Mouse (Mus musculus) thymus, postnatal 10 days (tissue): ENCODE measurements around the gene Mylk.
"Not testable (repeated sequence)": the region's sequence is repeated elsewhere in the genome, so short reads cannot be mapped to it uniquely, and the experiment has no call there.

Experiments
- DNase-seq, 2 experiments: peaks; one replicate each; pipeline ENCODE4 v3.0.0; 2021; ENCODE audit warnings: low spot score in 2 of 2

The Mylk gene

DNA sequence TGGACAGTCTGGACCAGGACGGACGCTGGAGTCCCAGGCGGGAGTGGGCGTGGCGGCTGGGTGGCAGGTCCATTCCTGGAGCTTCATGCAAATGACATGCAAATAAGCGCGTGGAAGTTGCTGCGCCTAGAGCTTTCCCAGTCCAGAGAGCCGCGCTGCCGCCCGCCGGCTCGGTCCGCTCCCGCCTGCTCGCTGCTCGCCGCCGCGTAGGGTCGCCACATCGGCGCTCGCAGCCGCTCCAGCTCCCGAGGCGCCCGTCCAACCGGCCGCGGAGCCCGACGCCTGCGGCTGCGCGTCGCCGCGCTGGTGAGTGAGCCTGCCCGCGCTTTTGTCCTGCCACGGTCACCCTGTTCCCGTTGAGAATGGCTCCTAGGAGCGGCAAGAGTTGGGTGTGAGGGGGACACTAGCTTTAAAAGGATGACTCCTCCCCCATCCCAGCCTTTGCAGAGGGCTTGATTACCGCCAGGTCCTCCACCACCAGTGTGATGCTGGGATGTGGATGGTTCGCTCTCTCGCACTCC lies at the start of gene Mylk:
Gene Mylk, plus strand, starts transcription at position 146 of the 521 bp plus-strand sequence.
- no peak for DNase-seq

DNA sequence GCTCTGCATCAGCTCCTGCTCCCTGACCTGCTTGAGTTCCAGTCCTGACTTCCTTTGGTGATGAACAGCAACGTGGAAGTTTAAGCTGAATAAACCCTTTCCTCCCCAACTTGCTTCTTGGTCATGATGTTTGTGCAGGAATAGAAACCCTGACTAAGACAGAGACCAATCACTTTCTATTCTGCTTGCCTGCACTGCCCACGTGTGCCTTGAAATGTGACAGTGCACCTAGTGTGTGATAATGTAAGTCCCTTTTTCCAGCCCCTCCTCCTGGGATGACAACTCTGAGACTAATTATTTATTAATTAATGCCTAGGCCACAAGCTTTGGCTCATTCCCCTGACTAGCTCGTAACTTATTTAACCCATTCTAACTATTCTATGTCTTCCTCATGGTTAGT lies 46.3 kb upstream of the Mylk start:
- DNase-seq, result not testable (repeated sequence)

DNA sequence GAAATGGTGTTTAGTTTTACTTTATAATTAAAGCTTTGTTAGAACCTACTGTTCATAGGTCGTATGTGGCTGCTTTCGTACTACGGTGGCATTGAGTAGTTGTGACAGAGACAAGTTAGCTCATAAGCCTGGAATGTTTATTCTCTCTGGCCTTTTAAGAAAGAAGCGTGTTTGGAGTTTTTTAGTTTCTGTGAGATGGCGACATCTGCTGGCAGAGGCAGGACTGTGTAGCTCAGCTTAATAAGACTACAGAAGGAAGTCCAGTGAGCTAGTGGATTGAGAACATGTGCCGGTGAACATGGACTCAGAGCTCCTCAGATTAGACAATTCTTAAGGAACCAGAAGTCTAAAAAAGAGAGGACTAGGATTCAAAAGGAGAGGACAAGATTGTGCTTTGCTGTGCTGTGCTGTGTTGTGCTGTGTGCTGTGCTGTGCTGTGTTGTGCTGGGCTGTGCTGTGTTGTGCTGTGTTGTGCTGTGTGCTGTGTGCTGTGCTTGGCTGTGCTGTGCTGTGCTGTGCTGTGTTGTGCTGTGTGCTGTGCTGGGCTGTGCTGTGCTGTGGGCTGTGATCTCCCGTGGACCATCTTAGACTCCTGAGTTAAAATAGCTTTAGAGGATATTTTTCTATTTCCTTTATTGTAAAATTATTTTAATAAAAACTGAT lies 44.7 kb upstream of the Mylk start:
- peak; percentile 11 to 39 for DNase-seq

DNA sequence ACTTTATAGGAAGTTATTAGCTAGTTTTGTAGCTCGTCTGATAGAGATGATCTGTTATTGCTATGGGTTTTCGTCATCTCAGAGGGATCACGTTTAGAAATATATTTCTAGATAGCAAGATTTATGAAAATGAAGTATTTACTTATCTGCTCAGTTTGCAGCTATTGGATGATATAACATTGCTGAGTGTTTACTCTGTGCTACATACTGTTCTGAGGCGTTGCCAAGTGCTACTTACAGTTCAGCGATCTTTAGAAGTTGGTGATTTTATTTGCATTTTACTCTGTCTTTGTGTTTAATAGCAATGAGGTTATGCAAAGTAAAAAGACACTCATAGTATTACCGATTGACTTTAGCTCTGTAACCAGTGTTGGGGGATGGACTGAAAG lies 44.2 kb upstream of the Mylk start:
- no peak for DNase-seq

DNA sequence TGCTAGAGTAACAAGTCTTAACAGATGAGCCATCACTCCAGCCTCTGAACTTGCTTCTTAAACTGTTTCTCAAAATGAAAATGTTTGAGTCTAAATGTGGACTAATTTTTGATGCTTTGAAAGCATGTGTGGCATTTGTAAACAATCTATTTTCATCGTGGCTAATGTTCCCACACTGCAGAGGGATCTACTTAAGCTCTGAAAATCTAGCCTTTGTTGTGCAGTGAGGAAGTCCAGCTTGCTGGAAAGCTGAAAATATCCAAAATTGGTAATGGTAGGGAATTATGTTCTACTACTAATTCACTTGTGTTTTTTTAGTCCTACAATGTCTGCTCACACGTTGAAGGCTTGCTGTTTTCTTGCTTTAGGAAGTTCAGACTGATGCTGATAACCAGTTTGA lies 39.0 kb upstream of the Mylk start:
- DNase-seq, result no peak

DNA sequence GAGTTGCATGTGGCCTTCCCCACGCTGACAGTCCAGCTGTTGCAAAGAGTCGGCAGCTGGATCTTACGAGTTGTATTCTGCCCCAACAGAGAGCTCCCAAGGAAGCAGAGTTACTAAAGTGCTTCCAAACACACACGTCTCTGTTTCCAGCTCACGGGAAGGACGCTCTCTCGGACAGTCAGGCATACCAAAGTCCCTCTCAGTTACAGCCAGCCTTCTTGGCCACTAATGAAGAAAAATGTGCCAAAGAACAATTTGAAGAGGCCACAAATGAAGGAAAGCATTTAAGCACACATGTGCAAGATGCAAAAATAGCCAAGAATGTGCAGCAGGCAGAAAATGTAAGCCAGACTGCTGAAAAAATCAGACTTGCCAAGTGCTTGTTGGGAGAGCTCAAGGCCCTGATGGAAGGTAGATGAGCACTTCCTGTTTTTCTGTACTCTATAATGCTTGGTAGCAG lies 38.5 kb upstream of the Mylk start:
- no peak for DNase-seq

DNA sequence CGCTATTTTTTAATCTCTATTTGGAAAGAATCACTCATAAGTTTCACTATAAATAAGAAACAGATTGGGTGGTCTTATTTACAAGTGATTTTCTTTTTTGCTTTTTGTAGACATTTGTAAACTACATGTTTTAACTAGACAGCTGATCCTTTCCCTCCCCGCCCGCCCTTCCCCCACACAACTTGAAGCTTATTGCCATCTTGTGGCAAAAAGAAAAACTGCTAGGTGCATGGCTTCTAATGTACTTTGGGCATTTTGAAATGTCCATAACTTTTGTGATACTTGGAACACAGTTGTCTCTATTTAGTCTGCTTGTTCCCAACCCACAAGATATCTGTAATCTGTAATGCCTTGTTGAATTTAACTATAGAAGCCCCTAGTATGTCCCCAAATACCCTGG lies 33.5 kb upstream of the Mylk start:
- DNase-seq, result no peak

DNA sequence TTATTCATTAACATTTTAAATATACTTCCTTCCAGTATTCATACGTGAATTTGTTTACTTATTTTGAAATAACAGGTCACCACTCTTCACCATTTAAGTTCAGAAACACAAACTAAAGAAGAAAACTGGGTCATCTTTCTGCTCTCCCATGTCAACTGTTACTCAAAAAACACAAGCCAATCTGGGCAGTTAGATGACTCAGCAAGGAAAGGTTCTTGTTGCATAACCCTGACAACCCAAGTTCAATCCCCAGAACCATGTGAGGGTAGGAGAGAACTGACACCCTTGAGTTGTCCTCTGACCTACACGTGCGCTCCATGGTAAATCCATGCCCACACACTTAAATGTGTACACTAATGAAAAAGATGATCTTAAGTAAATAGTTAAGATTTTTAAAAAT lies 19.9 kb upstream of the Mylk start:
- DNase-seq, result no peak

DNA sequence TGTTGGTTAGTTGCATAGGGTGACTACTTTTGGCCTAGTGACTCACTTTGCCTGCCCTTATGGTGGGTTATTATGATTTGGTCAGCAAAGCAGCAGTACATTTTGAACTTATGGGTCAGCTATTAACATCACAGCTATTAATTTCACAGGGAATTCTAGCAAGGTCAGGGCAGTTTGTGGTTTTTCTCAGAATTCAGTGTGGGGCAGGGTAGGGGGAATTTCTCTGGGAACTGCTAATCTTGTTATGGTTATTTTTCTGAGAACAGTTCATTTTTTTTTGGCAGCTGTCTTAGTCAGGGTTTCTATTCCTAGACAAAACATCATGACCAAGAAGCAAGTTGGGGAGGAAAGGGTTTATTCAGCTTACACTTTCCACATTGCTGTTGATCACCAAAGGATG lies 16.4 kb upstream of the Mylk start:
- DNase-seq, result not testable (repeated sequence)

DNA sequence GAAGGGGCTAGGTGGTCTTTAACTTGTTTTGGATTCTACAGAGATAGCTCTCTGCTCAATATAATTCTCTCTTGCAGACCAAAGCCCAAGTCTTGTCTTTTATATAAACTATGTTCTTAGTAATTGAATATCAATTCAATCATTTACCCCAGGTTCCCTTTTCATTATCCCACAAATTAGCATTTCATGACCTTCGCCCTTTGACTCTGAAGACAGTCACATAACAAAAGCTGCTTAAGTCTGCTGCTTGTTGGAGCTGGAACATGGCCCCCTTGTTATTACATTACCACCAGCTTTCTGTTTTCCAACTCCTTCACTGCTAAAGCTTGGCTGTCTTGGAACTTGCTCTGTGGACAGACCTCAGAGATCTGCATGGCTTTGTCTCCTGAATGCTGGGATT lies 15.6 kb upstream of the Mylk start:
- no peak for DNase-seq

DNA sequence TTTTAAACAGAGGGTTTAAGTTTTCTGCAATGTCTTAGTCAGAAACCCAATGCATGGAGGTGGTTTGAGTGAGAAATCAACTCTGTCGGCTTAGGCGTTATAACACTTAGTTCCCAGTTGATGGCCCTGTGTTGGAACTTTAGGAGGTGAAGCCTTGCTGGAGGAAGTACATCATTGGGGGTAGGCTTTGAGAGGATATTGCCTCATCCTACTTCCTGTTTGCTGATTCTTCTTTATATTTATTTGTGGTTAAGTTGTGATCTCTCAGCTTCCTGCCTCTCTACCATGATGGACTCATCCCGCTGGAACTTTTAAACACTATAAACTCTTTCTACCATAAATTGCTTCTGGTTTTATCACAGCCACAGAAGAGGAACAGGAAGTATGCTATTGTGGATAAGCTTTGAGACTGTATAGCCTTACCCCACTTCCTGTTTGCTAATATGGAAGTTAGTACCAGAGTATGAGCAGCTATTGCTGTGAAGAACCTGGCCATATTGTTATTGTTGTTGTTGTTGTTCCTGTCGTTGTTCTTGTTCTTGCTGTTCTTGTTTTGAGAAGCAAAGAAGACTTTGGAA lies 6.3 kb upstream of the Mylk start:
- no peak for DNase-seq

DNA sequence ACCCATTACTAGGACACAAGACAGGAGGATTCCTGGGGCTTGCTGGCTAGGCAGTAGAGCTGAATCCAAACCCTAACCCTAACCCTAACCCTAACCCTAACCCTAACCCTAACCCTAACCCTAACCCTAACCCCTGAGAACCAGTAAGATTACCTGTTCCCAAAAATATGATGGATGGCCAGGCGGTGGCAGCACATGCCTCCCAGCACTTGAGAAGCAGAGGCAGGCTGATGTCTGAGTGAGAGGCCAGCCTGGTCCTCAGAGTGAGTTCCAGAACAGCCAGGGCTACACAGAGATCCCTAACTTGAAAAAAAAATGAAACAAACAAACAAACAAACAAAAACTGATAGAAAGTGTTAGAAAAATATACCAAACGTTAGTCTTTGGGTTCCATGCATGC lies 2.1 kb upstream of the Mylk start:
- no peak for DNase-seq

DNA sequence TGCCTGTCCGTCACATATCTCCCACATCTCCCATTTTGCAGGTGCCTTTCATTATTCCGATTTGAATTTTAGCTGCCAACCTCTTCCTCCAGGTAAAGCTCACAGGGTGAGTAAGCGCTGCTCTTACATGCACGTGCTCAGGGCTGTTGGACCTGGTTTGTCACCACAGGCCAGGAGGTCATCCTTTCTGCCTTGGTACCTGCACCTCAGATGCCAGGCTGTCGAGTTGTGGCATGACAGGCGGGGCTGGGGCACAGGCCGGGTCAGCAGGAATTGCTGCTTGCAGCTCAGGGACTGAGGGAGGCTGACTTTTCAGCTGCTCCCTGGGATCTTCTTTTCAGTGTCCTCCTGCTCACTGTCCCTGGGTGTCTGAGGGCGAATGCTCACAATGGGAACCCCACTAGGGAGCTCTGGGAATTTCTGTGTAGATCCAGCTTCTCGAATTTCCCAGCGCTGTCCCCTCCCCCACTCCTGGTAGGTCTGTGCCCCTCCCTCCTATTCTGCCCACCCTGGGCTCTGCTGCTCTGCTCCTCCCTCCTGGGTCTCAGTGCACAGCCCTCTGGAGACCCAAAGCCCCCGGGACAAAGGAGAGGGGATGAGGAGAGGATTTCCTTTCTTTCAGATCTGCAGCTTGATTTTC lies 3.2 kb downstream of the Mylk start:
- no peak for DNase-seq

DNA sequence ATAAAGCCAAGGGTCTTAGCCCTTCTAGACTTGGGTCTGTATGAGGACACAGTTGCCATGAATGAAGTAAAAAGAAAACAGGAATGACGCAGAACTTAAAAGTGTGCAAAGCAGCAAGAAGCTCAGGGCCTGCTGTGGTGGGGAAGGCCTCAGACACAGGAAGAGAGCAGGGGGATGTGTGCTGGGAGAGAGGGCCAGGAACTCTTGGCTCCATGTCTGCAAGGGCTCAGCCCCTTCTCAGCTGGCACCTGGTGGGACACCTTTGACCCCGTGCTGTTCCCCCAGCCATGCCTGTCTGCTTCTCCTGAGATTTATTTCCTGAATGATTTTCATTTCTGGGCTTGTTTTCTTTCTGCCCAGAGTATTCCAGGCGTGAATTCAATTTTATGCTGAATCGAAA lies 4.5 kb downstream of the Mylk start:
- DNase-seq, result no peak

DNA sequence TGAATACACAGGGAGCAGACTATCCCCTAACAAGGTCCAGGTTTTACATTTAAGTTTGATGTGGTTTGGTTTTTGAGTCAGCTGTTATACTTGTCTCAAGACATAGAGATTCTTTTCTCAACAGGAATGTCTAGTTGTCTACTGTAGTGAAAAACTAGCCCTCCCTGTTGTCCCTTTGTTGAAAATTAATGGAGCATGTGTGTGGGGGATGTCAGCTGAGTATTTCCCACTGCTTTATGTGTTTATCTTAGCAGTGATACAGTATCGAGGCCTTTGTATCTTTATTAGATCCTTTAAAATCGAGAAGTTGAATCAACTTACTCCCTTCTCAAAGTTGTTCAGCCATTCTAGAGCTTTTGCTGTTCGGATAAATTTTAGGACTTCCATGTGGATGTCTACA lies 7.0 kb downstream of the Mylk start:
- no peak for DNase-seq

DNA sequence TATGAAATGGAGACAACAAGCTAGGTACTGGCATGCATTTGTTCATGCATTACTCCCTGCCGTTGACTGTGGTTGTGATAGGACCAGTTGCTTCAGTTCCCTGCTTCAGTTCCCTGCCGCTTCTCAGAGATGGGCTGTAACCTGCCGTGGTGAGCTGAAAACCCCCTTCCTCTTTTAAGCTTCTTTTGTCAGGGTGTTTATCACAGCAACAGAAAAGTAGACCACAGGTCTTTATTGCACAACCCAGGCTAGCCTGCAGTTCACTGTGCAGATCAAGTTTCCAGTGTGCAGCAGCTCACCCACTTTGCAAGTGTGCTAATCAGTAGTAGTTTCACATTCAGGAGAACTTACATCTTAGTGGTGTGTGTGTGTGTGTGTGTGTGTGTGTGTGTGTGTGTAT lies 8.0 kb downstream of the Mylk start:
- DNase-seq, result no peak

DNA sequence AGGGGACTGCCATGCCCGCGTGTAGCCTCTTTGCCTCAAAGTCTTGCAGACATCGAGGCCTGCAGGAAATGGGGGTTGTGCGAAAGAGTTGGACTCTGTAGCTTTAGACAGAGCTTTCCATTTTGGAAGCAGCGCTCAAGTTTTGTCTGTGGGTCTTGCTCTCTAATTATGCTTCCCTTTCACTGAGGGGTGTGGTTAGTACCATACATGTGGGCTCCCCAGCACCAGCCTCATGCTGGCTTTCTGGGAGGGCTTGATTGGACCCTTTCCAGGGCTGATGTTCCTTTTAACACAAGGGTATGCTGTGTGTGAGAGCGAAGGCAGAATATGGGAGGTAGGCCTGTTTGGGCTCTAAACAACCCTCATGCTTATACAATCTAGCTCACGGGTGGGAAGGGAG lies 12.0 kb downstream of the Mylk start:
- DNase-seq, result no peak

DNA sequence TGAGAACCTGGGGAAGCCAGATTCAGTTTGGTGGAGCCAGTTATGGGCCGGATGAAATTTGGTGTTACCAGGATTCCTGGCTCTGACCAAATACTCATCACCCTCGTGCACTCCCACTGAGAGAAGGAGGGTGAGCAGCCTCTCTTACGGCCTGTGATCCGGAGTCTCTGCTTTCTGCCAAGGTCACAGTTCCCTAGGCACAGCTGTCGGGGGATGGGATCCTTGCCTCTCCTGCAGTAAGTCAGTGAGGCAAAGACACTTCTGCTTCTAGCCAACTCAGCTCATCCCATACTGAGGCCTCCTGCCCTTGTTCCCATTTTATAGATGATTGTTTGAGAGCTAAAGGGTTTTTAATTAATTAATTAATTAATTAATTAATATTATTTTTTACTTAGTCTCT lies 13.2 kb downstream of the Mylk start:
- DNase-seq, result no peak

DNA sequence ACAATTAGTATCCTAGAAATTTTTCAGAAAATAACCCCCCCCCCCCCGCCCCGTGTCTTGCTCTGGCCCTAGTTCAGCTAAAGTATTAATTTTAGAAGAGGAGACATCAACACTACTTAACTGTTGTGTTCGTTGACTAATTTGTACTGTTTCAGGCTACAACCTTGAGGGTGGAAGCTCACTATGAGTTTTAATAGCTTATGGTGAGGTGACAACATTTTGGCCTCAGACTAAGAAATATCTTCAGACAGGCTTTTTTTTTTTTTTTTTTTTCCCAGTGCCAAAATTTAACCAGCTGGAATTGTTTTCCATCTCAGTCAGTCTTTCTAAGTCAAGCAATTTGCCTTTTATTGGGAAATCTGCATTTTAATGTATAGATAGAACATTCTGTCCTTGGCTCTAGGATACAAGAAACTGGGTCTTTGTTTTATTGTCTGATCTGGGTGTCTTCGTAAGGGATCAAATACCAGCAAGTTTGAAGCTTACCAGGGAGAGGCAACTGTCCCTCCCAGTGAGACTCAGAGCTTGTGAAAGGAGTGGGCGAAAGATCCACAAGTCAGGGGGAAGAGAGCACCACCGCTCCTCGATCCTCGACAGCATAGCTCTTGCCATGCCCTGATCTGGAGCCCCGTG lies 19.1 kb downstream of the Mylk start:
- DNase-seq, result no peak

DNA sequence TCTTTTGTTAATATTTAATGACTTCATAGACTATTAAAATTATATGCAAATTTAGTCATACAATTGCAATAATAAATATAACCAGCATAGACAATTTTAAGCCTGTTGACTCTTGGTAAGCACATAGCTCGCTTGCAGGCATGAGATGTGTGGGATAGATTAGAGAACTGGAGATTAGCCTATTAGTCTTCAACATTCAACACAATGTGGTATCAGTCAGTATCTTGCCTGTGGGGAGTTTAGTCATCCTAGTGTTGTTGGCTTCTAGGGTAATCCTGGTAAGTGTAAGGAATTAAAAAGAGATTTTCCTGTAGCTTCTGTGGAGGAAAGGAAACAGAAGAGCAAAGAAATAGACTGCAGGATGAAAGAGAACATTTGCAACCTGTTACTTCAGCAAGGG lies 20.7 kb downstream of the Mylk start:
- no peak for DNase-seq

DNA sequence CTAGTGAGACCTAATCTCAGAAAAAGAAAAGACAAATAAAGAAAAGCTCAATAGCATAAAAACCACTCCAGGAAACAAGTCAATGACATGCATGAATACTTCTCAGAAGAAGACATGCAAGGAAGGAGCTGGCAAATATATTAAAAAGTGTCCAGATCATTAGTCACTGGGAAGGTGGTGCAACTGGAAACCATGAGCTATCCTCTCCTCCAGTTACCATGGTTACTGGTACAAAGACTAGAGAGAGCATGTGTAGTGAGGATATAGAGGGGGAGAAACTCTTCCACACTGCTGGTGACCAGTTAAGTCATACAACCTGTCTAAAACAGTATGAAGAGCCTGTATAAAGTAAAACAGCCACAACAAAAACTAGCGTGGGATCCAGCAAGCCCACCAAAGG lies 21.2 kb downstream of the Mylk start:
- no peak for DNase-seq

DNA sequence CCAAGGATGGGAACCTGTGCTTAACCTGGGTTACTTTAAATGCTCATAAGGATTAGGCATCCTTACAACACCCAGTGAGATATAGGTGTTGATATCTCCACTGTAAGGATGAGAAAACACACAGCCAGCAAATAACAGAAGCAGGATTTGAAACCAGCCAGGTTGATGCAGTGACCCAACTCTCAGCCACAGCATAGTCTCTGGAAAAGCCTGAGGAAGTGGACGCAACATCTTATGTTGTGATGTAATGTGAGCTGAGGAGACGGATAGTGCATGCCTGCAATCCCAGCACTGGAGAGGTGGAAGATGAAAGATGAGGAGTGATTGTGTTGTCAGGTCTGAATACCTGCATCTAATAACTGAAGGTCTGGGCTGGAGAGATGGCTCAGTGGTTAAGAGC lies 22.4 kb downstream of the Mylk start:
- DNase-seq, result no peak

DNA sequence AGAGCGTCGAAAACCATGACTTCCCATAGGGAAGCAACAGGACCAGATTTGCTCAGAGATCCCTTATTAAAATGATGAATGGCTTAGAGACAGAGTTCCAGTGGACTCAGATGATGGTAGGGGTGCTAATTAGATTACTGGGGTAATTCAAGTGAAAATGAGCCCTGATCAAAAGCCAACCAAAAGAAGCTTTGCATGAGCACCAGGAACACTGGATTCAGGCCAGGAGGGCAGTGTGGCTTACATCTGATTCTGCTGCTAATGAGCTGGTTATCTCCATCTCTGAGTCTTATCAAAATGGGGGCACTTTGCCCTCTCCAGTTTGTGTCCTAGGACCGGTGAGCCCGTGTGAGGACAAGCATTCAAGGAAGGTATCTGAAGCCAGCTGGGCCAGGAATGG lies 23.4 kb downstream of the Mylk start:
- DNase-seq, result no peak
